Mouse (Mus musculus) T-helper 2 cell (primary cell): ENCODE measurements around the gene Musk.

Source experiments
- in situ Hi-C: fragments of 300-600 bp; cut with MboI, MseI; formaldehyde crosslinking; loops from one replicate; pipeline ENCODE4 v1.15.1; 2025; ENCODE audit warnings: high pct_unique_total_duplicates

The Musk gene

GRCm38 (mm10) chr4:58314942-58315508 lies 29.3 kb downstream of the Musk start:
- in situ Hi-C loops = no loop called here

GRCm38 (mm10) chr4:58317536-58317935 lies 31.8 kb downstream of the Musk start:
- in situ Hi-C loops = no loop called here

GRCm38 (mm10) chr4:58320293-58320692 lies 34.5 kb downstream of the Musk start:
- in situ Hi-C loops = no loop called here

GRCm38 (mm10) chr4:58326746-58327145 lies 41.0 kb downstream of the Musk start:
- in situ Hi-C loops = no loop called here

- in situ Hi-C loops = no loop called here
Observed at GRCm38 (mm10) chr4:58328231-58328630, 42.5 kb downstream of the Musk start.

GRCm38 (mm10) chr4:58330016-58330415 lies 44.3 kb downstream of the Musk start:
- in situ Hi-C loops = no loop called here

GRCm38 (mm10) chr4:58330864-58331638 lies 45.3 kb downstream of the Musk start:
- in situ Hi-C loops = no loop called here

- in situ Hi-C loops = no loop called here
Observed at GRCm38 (mm10) chr4:58332394-58332793, 46.6 kb downstream of the Musk start.

GRCm38 (mm10) chr4:58336227-58336626 lies 50.5 kb downstream of the Musk start:
- in situ Hi-C loops = no loop called here

- in situ Hi-C loops = no loop called here
Observed at GRCm38 (mm10) chr4:58339226-58339625, 53.5 kb downstream of the Musk start.

GRCm38 (mm10) chr4:58350206-58350605 lies 64.4 kb downstream of the Musk start:
- in situ Hi-C loops = no loop called here

GRCm38 (mm10) chr4:58351165-58351564 lies 65.4 kb downstream of the Musk start:
- in situ Hi-C loops = no loop called here

- in situ Hi-C loops = no loop called here
Observed at GRCm38 (mm10) chr4:58351590-58351989, 65.8 kb downstream of the Musk start.

- in situ Hi-C loops = no loop called here
Observed at GRCm38 (mm10) chr4:58358996-58359395, 73.2 kb downstream of the Musk start.

GRCm38 (mm10) chr4:58365321-58365720 lies 79.6 kb downstream of the Musk start:
- in situ Hi-C loops = no loop called here

- in situ Hi-C loops = no loop called here
Observed at GRCm38 (mm10) chr4:58371106-58371505, 85.3 kb downstream of the Musk start.

GRCm38 (mm10) chr4:58373599-58373998 lies 87.8 kb downstream of the Musk start:
- in situ Hi-C loops = no loop called here

GRCm38 (mm10) chr4:58374141-58374870 lies 88.5 kb downstream of the Musk start:
- in situ Hi-C loops = no loop called here

- in situ Hi-C loops = no loop called here
Observed at GRCm38 (mm10) chr4:58379186-58379585, 93.4 kb downstream of the Musk start.

- in situ Hi-C loops = no loop called here
Observed at GRCm38 (mm10) chr4:58400861-58401341, 115.1 kb downstream of the Musk start.

GRCm38 (mm10) chr4:58401973-58402501 lies 116.3 kb downstream of the Musk start:
- in situ Hi-C loops = no loop called here
